Mouse (Mus musculus) gastrocnemius, adult 8-10 months (tissue): ENCODE data around the gene Il6st. TPM values are rescaled to one million over a fixed set of nuclear protein-coding genes. Genes with fewer than 3 reads are reported as not detected.
A peak's percentile ranks its signal among the peaks of the same experiment; 100 is the strongest.
"Not testable (repeated sequence)": the region's sequence is repeated elsewhere in the genome, so short reads cannot be mapped to it uniquely, and the experiment has no call there.

Source experiments
- DNase-seq, 2 experiments: peaks; one replicate each; pipeline ENCODE4 v3.0.0; 2022; ENCODE audit warnings: low spot score in 2 of 2
- total RNA-seq, 4 experiments: library from RNA; stranded (reverse); gene quantifications; 2 replicates each; pipeline ENCODE4 v1.2.4; 2022

The Il6st gene
- total RNA-seq, result 100 to 1,000 TPM; 158 to 222 (median 193) TPM

GRCm38 (mm10) chr13:112463868-112464625 is at the start of gene Il6st:
Il6st (plus strand) TSS chr13:112464070.
- DNase-seq, result peak; percentile 95 to 96

- no peak for DNase-seq
Measured at GRCm38 (mm10) chr13:112415896-112416295, 48.0 kb upstream of the Il6st start.

- no peak for DNase-seq
Measured at GRCm38 (mm10) chr13:112416410-112417162, 47.3 kb upstream of the Il6st start.

GRCm38 (mm10) chr13:112417163-112417523 is 46.7 kb upstream of the Il6st start:
- no peak for DNase-seq

GRCm38 (mm10) chr13:112417861-112418423 is 45.9 kb upstream of the Il6st start:
- DNase-seq, result no peak

DNA sequence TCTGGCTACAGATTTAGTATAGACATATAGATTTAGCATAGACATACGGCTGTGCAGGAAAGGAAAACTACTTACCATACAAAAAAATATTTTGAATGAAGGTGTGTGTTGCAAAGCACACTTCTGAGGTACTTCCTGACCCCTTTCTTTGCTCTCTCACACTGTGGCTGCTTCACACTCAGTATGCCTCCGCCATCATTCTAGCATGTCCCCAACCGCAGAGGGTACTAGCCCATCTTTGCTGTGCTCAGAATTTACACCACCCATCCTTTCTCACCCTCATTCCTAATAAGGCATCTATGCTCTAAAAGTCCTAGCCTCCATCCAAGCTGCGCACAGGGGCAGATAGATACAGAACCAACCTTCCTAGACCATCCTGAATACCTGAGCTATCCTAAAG is 45.3 kb upstream of the Il6st start:
- DNase-seq, result no peak

GRCm38 (mm10) chr13:112424212-112424611 is 39.7 kb upstream of the Il6st start:
- DNase-seq, result no peak

DNA sequence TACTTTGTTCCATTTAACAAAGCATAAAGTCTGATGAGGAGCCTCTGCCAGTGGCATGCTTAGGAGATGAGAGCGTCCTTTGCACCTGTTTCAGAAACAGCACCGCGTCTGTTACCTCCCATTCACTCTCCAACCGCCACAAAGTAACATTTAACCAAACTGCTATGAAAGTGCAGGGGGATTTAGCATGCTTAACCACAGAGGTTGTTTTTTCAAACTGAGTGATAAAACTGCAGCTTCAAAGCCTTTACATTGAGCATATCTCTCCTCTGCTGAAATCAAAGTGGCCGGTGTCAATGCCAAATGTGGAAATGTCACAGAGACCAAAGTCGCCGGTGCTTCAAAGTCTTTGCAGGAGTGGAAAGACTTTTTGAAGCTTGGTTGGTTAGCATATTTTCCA is 39.2 kb upstream of the Il6st start:
- no peak for DNase-seq

DNA sequence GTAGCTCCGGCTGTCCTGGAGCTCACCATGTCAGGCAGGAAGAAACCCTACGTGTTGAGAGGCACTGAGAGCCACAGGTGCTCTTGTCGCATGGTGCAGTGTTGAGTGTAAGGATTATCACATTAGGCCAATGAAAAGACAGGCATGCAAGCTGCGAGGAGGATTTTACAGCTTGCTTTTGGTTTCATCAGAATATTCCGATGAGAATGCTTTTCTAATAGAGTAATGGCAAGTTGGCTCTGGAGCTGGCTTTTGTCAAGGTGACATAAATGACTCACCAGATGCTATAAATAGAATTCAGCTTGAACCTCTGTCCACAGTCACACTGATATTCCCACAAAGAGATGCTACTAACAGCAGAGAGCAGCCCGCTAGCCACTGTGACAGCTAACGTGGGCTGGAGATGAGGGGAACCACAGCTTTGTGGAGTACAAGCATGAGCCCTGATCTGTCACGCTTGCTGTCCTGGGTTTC is 38.7 kb upstream of the Il6st start:
- no peak for DNase-seq

DNA sequence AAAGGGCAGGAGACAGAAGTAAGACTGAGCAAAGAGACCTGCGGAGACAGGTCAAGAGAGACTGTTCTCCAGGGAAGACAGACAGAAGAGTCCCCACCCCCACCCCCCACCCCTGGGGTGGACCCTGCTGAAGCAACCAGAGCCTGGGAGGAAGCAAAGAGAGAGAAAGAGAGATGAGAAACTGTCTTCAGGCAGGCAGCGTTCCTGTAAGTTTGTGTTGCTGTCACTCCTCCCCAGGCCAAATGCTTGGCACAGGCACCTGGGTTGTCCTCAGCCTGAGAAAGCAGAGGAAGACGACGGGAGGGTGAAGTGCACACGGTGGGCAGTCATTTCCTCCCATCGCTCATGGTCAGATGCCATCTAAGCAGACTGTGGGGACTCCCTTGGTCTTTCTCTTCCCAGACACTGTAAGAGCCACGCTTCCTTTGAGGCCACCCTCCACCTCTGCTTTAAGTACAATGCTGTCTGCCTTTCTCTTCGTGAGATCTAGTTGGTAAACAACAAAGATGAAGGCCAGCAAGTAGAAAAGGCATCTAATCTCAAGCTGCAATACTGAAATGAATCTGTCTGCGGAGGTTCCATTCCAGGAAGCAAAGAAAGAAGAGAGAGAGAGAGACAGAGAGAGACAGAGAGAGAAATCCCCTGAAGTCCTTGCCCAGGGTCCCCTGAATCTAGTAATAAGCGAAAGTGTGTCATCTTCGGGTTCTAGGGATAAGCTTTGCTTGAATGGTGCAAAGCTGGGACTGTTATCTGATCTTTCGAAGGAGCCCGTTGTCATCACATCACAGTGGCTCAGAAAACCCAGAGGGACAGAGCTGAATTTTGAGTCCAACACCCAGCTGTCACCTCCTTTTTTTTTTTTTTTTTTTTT is 37.4 kb upstream of the Il6st start:
- no peak for DNase-seq

DNA sequence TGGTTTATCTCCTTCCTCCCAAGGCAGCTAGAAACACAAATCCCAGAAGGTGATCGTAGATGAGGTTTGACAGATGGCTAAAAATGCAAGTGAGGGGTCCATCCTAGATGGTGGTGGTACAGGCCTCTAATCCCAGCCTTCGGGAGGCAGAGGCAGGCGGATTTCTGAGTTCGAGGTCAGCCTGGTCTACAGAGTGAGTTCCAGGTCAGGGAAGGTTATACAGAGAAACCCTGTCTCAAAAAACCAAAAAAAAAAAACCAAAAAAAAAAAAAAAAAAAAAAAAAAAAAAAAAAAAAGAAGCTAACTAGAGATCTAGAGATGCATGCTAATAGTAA is 36.8 kb upstream of the Il6st start:
- not testable (repeated sequence) for DNase-seq

DNA sequence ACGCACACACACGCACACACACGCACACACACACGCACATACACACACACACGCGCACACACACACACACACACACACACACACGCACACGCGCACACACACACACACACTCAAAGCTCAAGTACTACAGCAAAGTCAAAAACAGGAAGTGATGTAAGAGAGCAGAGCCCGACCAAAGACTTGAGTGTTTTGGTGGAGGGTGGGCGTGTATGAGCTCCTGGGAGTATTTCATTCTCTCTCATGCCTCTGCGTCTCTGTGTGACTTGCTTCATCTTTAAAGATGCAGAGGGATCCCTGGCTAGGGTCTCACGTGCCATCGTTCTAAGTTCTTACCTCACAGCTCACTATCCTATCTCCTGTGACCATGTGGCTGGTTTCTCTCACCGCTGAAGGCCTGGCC is 36.3 kb upstream of the Il6st start:
- no peak for DNase-seq

DNA sequence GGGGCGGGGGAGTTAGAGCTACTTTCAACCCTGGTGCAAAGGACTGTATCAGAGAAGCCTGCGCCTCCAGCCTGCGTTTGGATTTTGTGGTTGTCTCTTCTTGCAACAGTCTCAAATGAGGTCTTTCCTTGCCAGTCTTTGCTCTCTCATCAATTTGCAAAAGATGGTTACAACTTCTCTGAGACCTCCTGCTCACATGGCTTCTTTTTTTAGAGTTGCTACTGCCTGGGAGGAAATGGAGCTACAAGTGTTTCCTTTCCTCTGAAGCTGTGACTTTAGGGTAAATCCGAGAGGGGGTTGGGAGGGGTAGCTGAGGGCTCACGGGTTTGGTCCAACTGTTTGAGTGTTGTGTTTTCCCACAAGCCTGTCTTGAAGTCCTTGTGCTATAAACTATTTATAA is 30.6 kb upstream of the Il6st start:
- DNase-seq, result no peak

DNA sequence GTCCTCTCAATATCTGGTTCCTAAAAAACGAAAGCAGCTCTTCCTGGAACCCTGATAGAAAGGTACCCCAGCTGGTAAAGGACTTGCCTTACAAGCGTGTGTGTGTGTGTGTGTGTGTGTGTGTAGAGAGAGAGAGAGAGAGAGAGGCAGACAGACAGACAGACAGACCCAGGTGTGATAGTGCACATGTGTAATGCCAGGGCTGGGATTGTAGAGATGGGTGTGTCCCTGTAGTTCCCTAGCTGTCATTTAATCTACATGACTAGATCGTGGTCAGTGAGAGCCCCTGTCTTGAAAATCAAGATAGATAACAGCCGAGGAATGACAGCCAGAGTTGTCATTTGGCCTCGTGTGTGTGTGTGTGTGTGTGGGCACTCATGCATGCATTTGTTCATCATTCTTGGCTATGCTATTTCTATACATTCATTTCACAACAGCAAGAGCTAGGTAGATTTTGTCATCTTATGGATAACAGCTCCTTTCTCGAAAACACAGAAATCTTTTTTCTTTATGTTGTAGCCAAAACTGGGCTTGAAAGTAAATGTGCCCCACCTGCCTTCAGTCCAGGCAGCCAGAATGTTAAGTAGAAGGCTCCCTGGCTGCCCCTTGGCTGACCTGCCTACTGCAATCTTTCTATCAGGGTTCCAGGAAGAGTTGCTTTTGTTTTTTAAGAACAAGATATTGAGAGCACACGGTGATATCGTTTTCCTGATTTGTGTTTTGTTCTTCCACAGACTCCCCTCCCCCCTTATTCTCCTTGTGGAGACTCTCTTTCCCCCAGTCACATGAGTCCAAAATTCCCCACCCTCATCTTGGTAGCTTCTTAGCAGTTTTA is 28.4 kb upstream of the Il6st start:
- no peak for DNase-seq

DNA sequence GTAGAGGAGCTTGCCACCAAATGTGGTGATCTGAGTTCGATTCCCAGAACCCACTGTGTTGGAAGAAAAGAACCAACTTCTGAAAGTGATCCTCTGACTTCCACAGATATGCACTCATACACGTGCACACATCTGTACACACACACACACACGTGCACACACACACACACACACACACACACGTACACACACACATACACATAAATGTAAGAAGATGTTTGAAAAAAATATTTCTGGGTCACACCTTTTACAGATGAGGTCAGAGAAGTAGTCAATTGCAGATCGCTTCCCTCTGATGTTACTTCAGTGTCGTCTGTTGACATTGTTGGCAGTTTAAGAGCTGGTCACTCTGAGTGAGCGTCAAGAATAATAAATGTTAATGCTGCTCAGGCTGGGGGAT is 27.6 kb upstream of the Il6st start:
- DNase-seq, result no peak

DNA sequence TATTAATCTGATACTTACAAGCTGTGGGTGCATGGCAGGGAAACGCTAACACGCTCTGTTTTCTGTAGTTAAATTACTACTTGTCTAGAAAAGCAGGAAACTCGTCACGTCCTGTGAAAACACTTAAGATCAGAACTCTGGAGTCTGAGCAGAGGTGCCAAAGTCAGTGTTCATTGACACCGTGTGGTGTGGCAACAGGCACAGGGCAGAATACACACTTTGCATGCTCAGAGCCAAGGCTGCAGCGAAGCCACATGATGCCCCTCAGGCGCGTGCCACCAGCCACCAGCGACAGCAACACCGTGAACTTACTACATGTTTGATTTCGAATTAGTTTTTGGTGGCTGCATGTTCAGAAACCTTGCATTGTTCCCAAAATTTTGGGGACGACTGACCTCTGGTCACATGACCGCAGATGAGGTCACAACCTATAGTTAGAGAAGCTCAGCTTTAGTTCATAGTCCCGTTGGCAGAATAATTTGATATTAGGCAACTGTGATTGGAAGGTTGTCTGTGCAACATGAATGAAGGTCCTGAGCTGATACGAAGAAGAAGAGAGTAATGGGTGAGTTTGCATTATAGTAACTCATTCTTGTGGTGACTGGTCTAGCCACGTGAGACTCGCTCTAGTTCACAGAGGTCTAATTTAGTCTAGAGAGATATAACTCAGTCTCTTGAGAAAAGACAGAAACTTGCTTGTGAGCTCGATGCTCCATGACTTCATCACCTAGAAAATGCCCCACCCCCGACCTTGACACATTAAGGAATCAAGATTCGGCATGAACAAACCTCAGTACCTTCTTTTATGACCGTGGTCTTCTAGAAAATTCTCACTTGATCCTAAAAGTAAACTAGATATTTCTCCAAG is 25.6 kb upstream of the Il6st start:
- DNase-seq, result no peak

GRCm38 (mm10) chr13:112439105-112439818 is 24.6 kb upstream of the Il6st start:
- DNase-seq, result no peak

DNA sequence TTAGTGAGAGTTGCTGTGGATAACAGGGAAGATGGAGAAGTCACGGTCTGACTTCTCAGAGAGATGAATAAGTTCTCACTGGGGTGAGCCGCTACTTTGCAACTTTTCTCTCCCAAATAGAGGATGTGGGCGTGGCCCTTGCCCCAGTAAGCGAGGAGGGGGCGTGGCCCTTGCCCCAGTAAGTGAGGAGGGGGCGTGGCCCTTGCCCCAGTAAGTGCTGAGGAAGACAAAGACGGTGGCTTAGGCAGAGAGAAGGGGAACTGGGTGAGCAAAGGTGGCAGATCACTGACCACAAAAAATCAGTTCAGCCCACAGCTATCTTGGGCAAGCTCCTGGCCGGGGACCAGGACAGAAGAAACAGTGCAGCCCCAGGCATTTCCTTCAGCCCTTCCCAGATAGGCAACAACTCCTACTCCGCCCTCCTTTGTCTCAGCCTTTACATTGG is 23.9 kb upstream of the Il6st start:
- DNase-seq, result peak; percentile 14 to 22

DNA sequence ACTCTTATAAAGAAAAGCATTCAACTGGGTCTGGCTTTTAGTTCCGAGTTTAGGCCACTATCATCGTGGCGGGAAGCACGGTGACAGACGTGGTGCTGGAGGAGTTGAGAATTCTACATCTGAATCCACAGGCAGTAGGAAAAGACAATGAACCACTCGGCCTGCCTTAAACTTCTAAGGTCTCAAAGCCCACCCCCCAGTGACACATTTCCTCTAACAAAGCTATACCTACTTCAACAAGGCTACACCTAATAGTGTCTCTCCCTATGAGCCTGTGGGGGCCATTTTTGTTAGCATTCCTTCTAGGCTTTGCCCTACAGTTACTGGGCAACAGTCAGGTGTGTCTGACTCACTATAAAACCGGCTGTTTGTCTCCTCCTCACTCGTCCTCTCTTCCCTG is 23.2 kb upstream of the Il6st start:
- DNase-seq, result no peak
